Mouse (Mus musculus): ENCODE measurements around the gene Tnnt3.
A peak's percentile ranks its signal among the peaks of the same experiment; 100 is the strongest.

Tnnt3 gene

GRCm38 (mm10) chr7:142476795-142477452 lies 21.7 kb upstream of the Tnnt3 start:
- DNase-seq (ENCODE audit: low read depth, low spot score): no peak

DNA sequence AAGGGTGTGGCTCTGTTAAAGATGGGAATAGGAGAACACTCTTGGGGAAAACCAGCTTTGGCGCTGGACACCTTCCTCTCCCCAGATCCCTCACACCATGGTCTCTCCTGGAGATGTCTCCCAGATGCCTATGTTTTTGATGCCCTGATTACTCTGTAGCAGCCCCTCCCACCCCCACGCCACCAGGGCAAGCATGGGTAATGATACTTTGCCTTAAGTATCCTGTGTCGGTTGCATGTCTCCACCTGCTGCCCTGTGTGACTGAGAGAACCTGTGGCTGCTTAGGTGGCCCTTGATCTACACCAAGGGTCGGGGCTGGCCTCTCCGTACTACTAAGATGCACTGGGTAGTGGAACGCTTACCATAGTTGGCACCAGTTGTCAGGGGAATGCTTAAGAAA lies 20.6 kb upstream of the Tnnt3 start:
- no peak for DNase-seq (ENCODE audit: low read depth, low spot score)

GRCm38 (mm10) chr7:142478574-142478973 lies 20.1 kb upstream of the Tnnt3 start:
- no peak for DNase-seq (ENCODE audit: low read depth, low spot score)

DNA sequence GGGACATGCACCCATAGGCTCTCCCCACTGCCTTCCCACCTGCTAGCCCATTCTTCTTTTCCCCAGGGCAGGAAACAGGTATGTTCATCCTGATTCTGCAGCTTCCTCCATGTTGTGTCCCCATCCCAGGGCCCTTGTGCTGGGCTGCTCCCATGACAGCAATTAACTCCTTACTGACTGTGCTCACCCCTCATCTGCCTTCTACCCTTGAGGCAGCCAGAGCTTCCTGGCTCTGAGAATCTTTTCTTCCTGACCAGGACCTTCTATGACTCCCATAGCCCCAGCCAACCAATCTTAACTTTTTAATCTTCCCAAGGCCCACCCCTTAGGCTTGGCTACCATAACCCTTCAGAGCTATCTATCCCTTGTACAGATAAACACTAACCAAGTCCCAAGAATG lies 19.3 kb upstream of the Tnnt3 start:
- DNase-seq (ENCODE audit: low read depth, low spot score): no peak

- DNase-seq (ENCODE audit: low read depth, low spot score): no peak
These were observed 18.8 kb upstream of the Tnnt3 start for GRCm38 (mm10) chr7:142479886-142480285.

GRCm38 (mm10) chr7:142480661-142481060 lies 18.0 kb upstream of the Tnnt3 start:
- no peak for DNase-seq (ENCODE audit: low read depth, low spot score)

GRCm38 (mm10) chr7:142481186-142481567 lies 17.5 kb upstream of the Tnnt3 start:
- peak; percentile 74 for DNase-seq (ENCODE audit: low read depth, low spot score)

DNA sequence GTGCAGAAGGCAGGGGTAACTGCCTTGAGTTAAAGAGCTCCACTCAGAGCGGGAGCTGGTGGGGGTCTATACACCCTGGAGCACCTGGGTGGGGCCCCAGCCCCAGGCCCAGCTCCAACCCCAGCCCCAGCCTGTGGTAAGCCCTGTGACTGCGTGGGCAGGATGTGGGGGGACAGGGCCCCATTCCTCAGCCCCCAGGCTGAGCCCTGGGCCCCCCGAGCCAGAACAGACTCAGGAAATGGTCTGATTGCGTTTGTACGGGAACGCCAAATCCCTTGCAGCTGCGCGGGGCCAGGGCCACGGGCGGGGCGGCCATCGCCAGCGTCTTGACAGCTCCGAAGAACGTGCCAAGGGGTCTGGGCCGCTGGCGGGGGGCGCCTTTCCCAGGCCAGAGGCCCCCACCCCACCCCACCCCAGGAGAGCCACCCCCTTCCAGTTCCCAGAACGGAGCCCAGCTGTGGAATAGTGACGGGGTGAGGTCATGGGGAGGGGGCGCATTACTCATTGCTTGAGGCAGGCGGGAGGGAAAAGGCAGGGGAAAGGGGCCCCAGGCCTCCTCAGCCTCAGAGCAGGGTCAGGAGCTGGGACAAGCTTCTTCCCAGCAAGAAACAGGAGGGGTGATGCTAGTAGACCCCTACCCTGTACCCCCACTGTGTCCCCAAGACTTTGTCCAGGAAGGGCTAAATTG lies 16.9 kb upstream of the Tnnt3 start:
- peak; percentile 30 for DNase-seq (ENCODE audit: low read depth, low spot score)

GRCm38 (mm10) chr7:142482256-142482609 lies 16.4 kb upstream of the Tnnt3 start:
- DNase-seq (ENCODE audit: low read depth, low spot score): no peak

DNA sequence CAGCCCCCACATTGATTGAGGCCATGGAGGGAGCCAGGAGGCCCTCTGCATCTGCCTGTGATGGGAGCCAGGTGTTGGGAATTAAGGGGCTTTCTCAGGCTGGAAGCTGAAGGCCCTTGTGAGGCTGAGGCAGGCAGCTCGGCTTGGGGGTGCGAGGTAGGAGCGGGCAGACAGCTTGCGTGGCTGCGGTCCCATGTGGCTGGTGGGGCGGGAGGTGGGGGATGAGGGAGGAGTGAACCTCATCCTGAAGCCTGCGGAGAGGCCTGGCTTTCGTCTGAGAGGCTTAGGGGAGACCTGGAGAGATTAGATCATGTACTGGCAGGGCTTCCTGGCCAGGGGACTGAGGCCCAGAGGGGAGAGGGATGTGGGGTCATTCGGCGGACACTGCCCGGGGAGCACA lies 15.5 kb upstream of the Tnnt3 start:
- no peak for DNase-seq (ENCODE audit: low read depth, low spot score)

- no peak for DNase-seq (ENCODE audit: low read depth, low spot score)
These were observed 13.9 kb upstream of the Tnnt3 start for GRCm38 (mm10) chr7:142484780-142485179.

GRCm38 (mm10) chr7:142486751-142487162 lies 11.9 kb upstream of the Tnnt3 start:
- DNase-seq (ENCODE audit: low read depth, low spot score): no peak

DNA sequence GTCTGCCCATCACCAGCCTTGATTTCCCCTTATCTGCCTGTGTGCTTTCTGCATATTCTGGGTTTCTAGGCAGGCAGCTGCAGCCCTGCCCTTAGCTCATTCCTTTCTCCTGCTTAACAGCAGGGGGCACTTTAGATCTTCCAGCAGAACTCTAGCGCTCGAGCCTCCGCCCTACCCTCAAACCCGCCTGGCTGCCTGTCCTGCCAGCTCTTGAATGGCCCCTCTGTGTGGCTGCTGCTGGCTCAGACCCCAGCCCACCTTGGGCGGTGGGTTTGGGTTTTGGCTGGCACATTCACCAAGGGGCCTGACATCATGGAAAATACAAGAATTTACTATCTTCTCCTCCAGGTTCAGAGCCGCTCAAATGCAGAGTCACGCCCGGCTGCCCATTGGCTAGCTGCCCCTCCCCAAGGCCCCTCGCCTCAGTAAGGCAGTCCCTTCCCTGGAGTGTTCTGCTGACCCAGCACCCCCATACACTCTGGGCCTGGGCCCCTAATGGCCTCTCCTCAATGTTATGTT lies 11.2 kb upstream of the Tnnt3 start:
- DNase-seq (ENCODE audit: low read depth, low spot score): no peak

GRCm38 (mm10) chr7:142488053-142488452 lies 10.6 kb upstream of the Tnnt3 start:
- DNase-seq (ENCODE audit: low read depth, low spot score): no peak

GRCm38 (mm10) chr7:142493535-142493934 lies 5.1 kb upstream of the Tnnt3 start:
- DNase-seq (ENCODE audit: low read depth, low spot score): no peak

- DNase-seq (ENCODE audit: low read depth, low spot score): no peak
These were observed 2.5 kb upstream of the Tnnt3 start for GRCm38 (mm10) chr7:142496158-142496557.

DNA sequence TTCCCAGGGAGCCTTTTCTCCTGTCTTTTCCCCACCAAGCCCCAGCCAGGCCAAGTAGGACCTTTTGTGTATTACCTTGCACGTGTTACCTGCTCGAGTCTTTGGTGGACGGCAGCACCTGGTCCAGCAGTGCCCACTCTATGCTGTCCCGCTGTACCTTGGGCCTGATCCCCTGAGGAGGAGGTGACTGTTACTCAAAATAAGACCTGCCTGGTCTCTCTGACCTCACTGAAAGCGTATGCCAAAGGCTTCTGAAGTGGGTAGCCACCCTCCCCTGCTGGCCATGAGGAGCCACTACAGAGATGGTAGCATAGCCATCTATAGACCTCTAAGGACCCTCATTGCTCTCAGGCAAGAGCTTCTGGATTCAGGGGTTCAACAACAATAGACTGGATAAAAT lies 1.8 kb upstream of the Tnnt3 start:
- no peak for DNase-seq (ENCODE audit: low read depth, low spot score)

- peak; percentile 60 for DNase-seq (ENCODE audit: low read depth, low spot score)
These were observed 861 bp upstream of the Tnnt3 start for GRCm38 (mm10) chr7:142497775-142498174.

DNA sequence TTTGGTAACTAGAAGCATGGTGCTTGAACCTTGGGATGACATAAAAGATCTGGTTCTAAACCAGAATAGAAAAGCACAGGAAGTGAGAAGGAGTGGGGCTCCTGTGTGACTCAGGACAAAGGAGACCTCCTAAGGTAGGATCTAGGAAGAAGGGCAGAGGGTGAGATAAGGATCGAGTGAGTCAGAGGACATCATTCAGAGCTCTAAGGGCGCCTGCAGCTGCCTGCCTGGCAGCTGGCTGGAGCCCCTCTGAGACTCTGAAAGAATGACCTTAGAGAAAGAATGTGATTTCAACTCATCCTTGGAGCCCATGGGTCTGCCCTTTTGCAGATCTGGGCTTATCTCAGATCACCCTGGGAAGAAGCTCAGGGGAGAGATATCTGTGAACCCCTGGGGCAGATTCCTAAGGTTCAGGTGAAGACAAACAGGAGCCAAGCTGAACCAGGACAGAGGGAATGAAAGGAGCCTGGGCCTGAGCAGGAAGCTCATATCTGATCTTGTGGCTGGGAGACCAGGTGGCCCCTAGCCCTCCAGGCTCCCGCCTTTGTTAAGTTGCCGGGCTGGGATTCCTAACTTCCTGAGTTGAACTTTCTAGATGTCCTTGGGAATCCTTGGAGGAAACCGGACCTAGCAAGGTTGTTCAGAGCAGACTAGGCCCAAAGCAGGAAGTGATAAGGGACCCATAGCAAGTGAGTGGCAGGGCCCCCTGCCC lies 530 bp downstream of the Tnnt3 start:
- DNase-seq (ENCODE audit: low read depth, low spot score): peak; percentile 16

GRCm38 (mm10) chr7:142500032-142500431 lies 1.4 kb downstream of the Tnnt3 start:
- DNase-seq (ENCODE audit: low read depth, low spot score): no peak

GRCm38 (mm10) chr7:142503206-142503605 lies 4.6 kb downstream of the Tnnt3 start:
- DNase-seq (ENCODE audit: low read depth, low spot score): no peak

DNA sequence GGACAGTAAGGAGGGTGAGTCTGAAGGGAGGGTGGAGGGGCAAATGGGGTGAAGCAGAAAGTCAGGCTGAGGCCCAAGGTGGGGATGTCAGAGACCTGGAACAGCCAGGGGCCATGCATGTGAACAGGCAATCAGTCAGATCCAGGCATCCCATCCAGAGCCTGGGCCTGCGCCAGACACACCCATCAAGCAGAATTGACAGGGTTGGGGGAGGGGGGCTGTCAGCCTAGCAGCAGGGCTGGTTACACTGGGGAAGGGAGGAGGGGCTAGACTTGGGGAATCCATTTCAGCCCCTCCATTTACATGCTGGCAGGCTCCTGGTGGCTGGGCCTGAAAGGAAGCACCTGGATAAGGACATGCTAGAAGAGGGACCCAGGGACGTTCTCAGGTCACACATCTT lies 7.3 kb downstream of the Tnnt3 start:
- DNase-seq (ENCODE audit: low read depth, low spot score): no peak

DNA sequence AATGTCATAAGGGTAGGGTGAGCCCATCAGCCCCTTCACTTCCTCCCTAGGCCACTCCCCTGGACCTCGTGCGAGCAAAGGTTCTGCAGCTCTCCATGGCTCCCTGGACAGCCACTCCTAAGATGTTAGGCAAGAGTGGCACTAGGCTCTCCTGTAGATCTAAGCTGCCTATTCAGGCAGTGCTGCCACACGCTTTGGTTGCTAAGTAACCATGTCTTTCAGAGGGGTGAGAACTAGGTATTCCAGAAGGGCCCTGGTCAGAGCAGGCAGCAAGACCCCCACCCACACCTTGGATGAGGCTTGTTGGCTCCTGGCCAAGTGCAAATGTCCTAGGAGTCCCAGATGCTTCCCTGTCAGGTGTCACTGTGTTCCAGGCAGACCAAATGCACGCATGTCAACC lies 7.9 kb downstream of the Tnnt3 start:
- no peak for DNase-seq (ENCODE audit: low read depth, low spot score)

All from 3T3-L1 (cell line).